Mouse (Mus musculus): ENCODE results near the gene Rora. TPM values are rescaled to one million over a fixed set of nuclear protein-coding genes. Genes with fewer than 3 reads are reported as not detected.

Gene Rora
- polyA plus RNA-seq, 1 experiment from 2014 or later, result 9.0 TPM

GRCm38 (mm10) chr9:68718427-68718826 is 64.8 kb downstream of the Rora start:
- in situ Hi-C loops (cut with MboI; ENCODE audit: low pct_unique_long_range_greater_than_20kb), result no loop called here
- TF ChIP-seq CTCF (IDR thresholded peaks at IDR 0.05), result no peak
- ChIA-PET POLR2A (interaction anchor here (0.6 kb wide), 1 partner anchor 32 kb away, joined by 3 read pairs; no protein-coding TSS in a partner anchor), CTCF (no interaction called here)
- no peaks in the 10 kb centered on the region for H3K27me3 ChIP-seq
- ATAC-seq (no peak), DNase-seq (ENCODE audit: low read depth, low spot score) (no peak)

GRCm38 (mm10) chr9:68719286-68719685 is 65.7 kb downstream of the Rora start:
- in situ Hi-C loops (cut with MboI; ENCODE audit: low pct_unique_long_range_greater_than_20kb), result no loop called here
- ATAC-seq, result no peak
- TF ChIP-seq CTCF (IDR thresholded peaks at IDR 0.05), result no peak
- ChIA-PET CTCF (no interaction called here), POLR2A (no interaction called here)
- no peak for DNase-seq (ENCODE audit: low read depth, low spot score)
- H3K27me3 ChIP-seq, result no peaks in the 10 kb centered on the region

- TF ChIP-seq CTCF (IDR thresholded peaks at IDR 0.05), result no peak
- POLR2A ChIA-PET, result no interaction called here
- DNase-seq (ENCODE audit: low read depth, low spot score) (no peak), ATAC-seq (no peak)
- in situ Hi-C loops (cut with MboI; ENCODE audit: low pct_unique_long_range_greater_than_20kb), result no loop called here
- CTCF ChIA-PET, result no interaction called here
- no peaks in the 10 kb centered on the region for H3K27me3 ChIP-seq
Measured at GRCm38 (mm10) chr9:68724636-68725285, 71.2 kb downstream of the Rora start.

GRCm38 (mm10) chr9:68727166-68727855 is 73.7 kb downstream of the Rora start:
- in situ Hi-C loops (cut with MboI; ENCODE audit: low pct_unique_long_range_greater_than_20kb), result no loop called here
- POLR2A ChIA-PET, result no interaction called here
- no peak for ATAC-seq
- H3K27me3 ChIP-seq, result no peaks in the 10 kb centered on the region
- CTCF ChIA-PET, result no interaction called here
- no peak for TF ChIP-seq CTCF (IDR thresholded peaks at IDR 0.05)
- no peak for DNase-seq (ENCODE audit: low read depth, low spot score)

- ChIA-PET CTCF (no interaction called here), POLR2A (no interaction called here)
- DNase-seq (ENCODE audit: low read depth, low spot score) (no peak), ATAC-seq (no peak)
- in situ Hi-C loops (cut with MboI; ENCODE audit: low pct_unique_long_range_greater_than_20kb), result no loop called here
- peak; percentile 17 for TF ChIP-seq CTCF (IDR thresholded peaks at IDR 0.05)
- peaks cover 4% of the 10 kb centered on the region for H3K27me3 ChIP-seq
Measured at GRCm38 (mm10) chr9:68731438-68731837, 77.9 kb downstream of the Rora start.

GRCm38 (mm10) chr9:68732929-68733328 is 79.3 kb downstream of the Rora start:
- no peak for TF ChIP-seq CTCF (IDR thresholded peaks at IDR 0.05)
- CTCF ChIA-PET, result no interaction called here
- H3K27me3 ChIP-seq, result peaks cover 4% of the 10 kb centered on the region
- ATAC-seq, result no peak
- in situ Hi-C loops (cut with MboI; ENCODE audit: low pct_unique_long_range_greater_than_20kb), result no loop called here
- no peak for DNase-seq (ENCODE audit: low read depth, low spot score)
- POLR2A ChIA-PET, result no interaction called here

- in situ Hi-C loops (cut with MboI; ENCODE audit: low pct_unique_long_range_greater_than_20kb), result no loop called here
Measured at GRCm38 (mm10) chr9:68735886-68736285, 82.3 kb downstream of the Rora start.

GRCm38 (mm10) chr9:68737197-68737736 is 83.7 kb downstream of the Rora start:
- ChIA-PET POLR2A (no interaction called here), CTCF (no interaction called here)
- DNase-seq (ENCODE audit: low read depth, low spot score), result no peak
- in situ Hi-C loops (cut with MboI; ENCODE audit: low pct_unique_long_range_greater_than_20kb), result no loop called here
- no peak for TF ChIP-seq CTCF (IDR thresholded peaks at IDR 0.05)
- no peak for ATAC-seq
- peaks cover 4% of the 10 kb centered on the region for H3K27me3 ChIP-seq

More at GRCm38 (mm10) chr9:68735886-68736285, 82.3 kb downstream of the Rora start:
- ATAC-seq (no peak), DNase-seq (ENCODE audit: low read depth, low spot score) (no peak)
- H3K27me3 ChIP-seq, result peaks cover 4% of the 10 kb centered on the region
- TF ChIP-seq CTCF (IDR thresholded peaks at IDR 0.05), result no peak
- POLR2A ChIA-PET, result no interaction called here
- CTCF ChIA-PET, result no interaction called here

GRCm38 (mm10) chr9:68745931-68746646 is 92.5 kb downstream of the Rora start:
- ATAC-seq (no peak), DNase-seq (ENCODE audit: low read depth, low spot score) (no peak)
- CTCF ChIA-PET, result no interaction called here
- no peak for TF ChIP-seq CTCF (IDR thresholded peaks at IDR 0.05)
- in situ Hi-C loops (cut with MboI; ENCODE audit: low pct_unique_long_range_greater_than_20kb), result no loop called here
- POLR2A ChIA-PET, result no interaction called here
- peaks cover 9% of the 10 kb centered on the region for H3K27me3 ChIP-seq

GRCm38 (mm10) chr9:68756976-68757375 is 103.4 kb downstream of the Rora start:
- DNase-seq (ENCODE audit: low read depth, low spot score), result no peak
- ChIA-PET CTCF (no interaction called here), POLR2A (no interaction called here)
- in situ Hi-C loops (cut with MboI; ENCODE audit: low pct_unique_long_range_greater_than_20kb), result no loop called here
- no peaks in the 10 kb centered on the region for H3K27me3 ChIP-seq
- ATAC-seq, result no peak
- TF ChIP-seq CTCF (IDR thresholded peaks at IDR 0.05), result no peak

- POLR2A ChIA-PET, result no interaction called here
- DNase-seq (ENCODE audit: low read depth, low spot score) (no peak), ATAC-seq (no peak)
- CTCF ChIA-PET, result no interaction called here
- peak; percentile 52 for TF ChIP-seq CTCF (IDR thresholded peaks at IDR 0.05)
- in situ Hi-C loops (cut with MboI; ENCODE audit: low pct_unique_long_range_greater_than_20kb), result no loop called here
- H3K27me3 ChIP-seq, result no peaks in the 10 kb centered on the region
Measured at GRCm38 (mm10) chr9:68759324-68759723, 105.7 kb downstream of the Rora start.

All from Patski (cell line).